Mouse (Mus musculus): ENCODE results near the gene Zfp618. TPM values are rescaled to one million over a fixed set of nuclear protein-coding genes. Genes with fewer than 3 reads are reported as not detected.

Gene Zfp618
- polyA plus RNA-seq (2016; fragmentation: Nextera tagmentation; extraction: Ambion mirVana), result 11.5 and 13.3 TPM in 2 replicates

DNA sequence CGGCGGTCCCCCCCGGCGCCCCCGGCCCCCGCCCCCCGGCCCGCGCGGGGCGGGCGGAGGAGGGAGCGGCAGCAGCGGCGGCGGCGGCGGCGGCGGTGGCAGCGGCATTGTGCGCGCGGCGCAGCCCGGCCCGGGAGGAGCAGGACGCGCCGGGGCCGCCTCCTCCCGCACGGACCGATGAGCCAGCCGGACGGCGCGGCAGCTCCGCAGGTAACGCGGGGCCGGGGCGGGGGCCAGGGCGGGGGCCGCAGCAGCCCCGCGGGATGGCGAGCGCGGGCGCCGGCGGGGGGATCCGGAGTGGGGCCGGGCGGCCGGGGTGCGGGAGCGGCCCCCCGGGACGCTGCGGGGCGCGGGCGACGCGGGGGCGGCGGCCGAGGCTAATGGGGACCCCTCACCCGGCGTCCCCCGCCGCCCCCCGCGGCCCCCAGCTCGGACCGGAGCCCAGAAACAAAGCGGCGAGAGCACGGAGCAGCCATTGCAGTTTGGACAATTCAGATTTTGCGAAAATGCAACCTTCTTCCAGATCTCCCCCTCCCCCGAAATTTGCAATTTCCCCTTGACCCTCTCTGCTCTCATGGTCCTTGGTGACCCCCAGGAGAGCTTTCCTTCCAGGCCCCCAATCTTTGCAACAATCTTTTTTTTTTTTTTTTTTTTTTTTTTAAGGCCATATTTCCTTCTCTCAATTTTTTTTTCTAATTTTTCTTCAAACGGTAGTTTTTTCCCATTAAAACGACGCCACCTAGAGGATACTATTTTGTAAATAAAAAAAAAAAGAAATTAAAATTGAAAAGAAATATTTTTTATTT lies at the start of gene Zfp618:
Gene Zfp618 (plus strand): TSS at position 77 of the 806 bp plus-strand sequence.
- no peaks in the 10 kb centered on the region for H3K36me3 ChIP-seq
- H3K27ac ChIP-seq (ENCODE audit: poor library complexity, severe bottlenecking), result peak within 1 kb of the TSS; percentile 73
- no peaks in the 10 kb centered on the region; the same call in 1 of the 2 replicates for H3K27me3 ChIP-seq (replicated peaks)
- no peaks in the 10 kb centered on the region for H3K4me1 ChIP-seq (replicated peaks)
- whole genome bisulfite sequencing, result 14% methylated on average over 82 of the region's 86 CpGs
- H3K4me2 ChIP-seq, result peak within 1 kb of the TSS; percentile 94
- H3K9me3 ChIP-seq (replicated peaks), result no peaks in the 10 kb centered on the region
- H3K4me3 ChIP-seq, result peak within 1 kb of the TSS; percentile 94
- H3K9ac ChIP-seq, result peak within 1 kb of the TSS; percentile 99
- ATAC-seq (ENCODE audit: insufficient number of reproducible peaks, low FRiP score), result peak; percentile 63

DNA sequence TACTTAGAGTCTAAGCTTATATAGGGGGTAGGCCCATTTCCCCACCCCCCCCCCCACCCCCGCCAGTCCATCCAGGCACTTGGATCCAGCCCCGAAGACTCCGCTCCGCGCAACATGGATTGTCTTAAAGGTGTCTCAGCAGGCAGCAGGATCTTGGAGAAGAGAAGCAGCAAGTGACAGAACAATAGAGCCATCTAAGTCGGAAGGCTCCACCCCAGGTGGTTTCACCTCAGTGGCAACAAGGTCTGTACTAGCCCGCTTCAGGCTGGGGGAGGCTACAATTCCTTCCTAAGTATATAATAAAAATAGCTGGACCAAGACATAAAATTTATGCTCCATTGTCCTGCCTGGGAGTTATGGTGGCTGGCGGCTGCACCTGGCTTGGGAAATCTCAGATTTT lies 48.3 kb upstream of the Zfp618 start:
- H3K4me2 ChIP-seq, result no peak overlapping the region
- WGBS, result 89% methylated on average over 8 of the region's 8 CpGs
- H3K4me1 ChIP-seq (replicated peaks), result no peaks in the 10 kb centered on the region; the same call in 1 of the 2 replicates
- H3K9me3 ChIP-seq (replicated peaks), result no peaks in the 10 kb centered on the region; the same call in 1 of the 2 replicates
- ATAC-seq (ENCODE audit: insufficient number of reproducible peaks, low FRiP score), result no peak
- H3K27ac ChIP-seq (ENCODE audit: poor library complexity, severe bottlenecking), result no peak overlapping the region
- H3K36me3 ChIP-seq, result no peaks in the 10 kb centered on the region
- no peak overlapping the region for H3K9ac ChIP-seq
- H3K27me3 ChIP-seq (replicated peaks), result no peaks in the 10 kb centered on the region
- H3K4me3 ChIP-seq, result no peak overlapping the region

DNA sequence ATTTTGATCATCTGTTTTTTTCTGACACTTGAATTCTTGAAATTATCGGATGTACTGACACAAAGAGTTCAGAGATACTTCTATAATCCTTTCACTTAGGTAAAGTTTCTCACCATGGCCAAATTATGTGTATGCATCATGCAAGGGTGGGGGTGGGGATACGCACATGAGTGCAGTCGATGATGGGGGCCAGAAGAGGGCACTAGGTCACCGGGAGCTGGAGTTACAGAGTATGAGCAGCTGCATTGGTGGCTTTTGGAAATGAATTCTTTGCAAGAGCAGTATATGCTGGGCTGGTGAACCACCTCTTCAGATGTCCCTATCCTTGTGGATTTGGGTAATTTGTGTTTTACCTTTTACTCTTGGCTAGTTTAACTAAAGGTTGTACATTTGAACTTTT lies 31.6 kb upstream of the Zfp618 start:
- H3K36me3 ChIP-seq, result no peaks in the 10 kb centered on the region
- no peak overlapping the region for H3K27ac ChIP-seq (ENCODE audit: poor library complexity, severe bottlenecking)
- H3K4me3 ChIP-seq, result no peak overlapping the region
- H3K9ac ChIP-seq, result no peak overlapping the region
- 0 out of 2 replicates have a peak, but pooled peaks cover 8% of the 10 kb centered on the region for H3K9me3 ChIP-seq (replicated peaks)
- H3K27me3 ChIP-seq (replicated peaks), result no peaks in the 10 kb centered on the region
- H3K4me1 ChIP-seq (replicated peaks), result no peaks in the 10 kb centered on the region
- no peak for ATAC-seq (ENCODE audit: insufficient number of reproducible peaks, low FRiP score)
- WGBS, result 76% methylated on average over 4 of the region's 4 CpGs
- H3K4me2 ChIP-seq, result no peak overlapping the region

DNA sequence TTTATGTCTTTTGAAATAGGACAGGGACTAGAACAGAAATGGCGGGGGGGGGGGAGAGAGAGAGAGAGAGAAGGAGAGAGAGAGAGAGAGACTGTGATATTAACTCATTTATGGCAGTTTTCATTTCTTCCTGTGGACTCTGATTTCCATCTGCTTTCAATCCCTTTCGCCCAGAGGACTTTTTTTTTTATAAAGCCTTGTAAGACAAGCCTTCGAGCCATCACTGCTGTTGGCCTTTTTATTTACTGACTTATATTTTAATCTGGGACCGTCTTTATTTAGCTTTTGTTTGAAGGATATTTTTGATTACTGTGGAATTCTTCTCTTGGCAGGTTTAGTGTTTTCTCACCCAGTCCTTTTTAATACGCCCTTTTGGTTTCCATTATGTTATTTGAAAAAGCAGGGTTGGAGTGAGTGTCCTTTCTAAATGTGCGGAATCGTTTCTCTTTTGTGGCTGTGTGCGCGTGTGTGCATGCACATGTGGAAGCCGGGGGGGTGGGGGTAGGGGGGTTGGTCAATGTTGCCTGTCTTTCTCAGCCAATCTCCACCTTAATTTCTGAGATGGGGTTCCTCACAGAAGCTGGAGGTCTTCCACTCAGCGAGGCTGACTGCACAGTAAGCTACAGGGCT lies 29.7 kb upstream of the Zfp618 start:
- no peak overlapping the region for H3K4me3 ChIP-seq
- H3K36me3 ChIP-seq, result no peaks in the 10 kb centered on the region
- no peak for ATAC-seq (ENCODE audit: insufficient number of reproducible peaks, low FRiP score)
- no peak overlapping the region for H3K4me2 ChIP-seq
- WGBS, result 77% methylated on average over 11 of the region's 11 CpGs
- no peaks in the 10 kb centered on the region for H3K27me3 ChIP-seq (replicated peaks)
- no peak overlapping the region for H3K27ac ChIP-seq (ENCODE audit: poor library complexity, severe bottlenecking)
- H3K4me1 ChIP-seq (replicated peaks), result no peaks in the 10 kb centered on the region
- no peak overlapping the region for H3K9ac ChIP-seq
- 0 out of 2 replicates have a peak, but pooled peaks cover 8% of the 10 kb centered on the region for H3K9me3 ChIP-seq (replicated peaks)

DNA sequence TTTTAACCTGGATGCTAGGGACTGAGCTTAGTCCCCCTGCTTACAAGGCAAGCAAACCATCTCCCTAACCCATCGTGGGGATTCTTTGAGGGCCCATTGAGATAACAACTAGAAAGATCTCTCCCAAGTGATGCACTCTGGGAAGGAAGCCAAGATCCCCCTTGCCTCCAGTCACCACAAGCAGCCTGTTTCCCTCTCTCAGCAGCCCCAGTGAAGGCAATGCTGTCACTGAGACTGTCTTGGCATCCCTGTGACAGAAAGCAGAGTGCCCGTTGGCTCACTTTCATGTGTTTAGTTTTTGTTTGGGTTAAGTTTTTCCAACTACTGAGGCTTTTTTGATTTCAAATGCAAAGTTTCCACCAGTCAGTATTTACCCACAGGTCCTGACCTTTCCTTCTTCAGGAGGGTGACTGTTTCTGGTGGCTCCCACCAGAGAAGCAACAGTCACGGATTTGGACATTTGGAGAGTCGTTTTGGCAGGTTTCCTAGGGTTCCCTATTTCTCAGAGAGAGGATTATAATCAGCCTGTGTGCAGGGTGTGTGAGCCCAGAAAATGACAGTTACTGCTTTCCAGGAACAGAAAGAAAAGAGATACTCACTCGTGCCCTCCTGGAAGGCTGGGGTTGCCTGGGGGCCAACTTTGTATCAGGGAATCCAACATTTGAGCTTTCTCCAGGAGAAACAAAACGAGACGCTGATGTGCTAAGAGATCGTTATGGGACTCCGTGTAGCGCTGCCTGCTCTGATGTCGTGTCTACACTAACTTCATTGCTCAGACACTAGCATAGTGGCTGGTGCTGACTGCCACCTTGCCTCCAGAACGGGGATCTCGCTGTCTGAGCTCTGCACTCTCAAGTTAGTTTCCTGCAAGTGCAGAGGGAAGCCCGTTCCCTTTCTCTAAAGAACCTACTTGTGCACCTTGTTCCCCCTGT lies 23.1 kb upstream of the Zfp618 start:
- WGBS, result 47% methylated on average over 14 of the region's 14 CpGs
- Histone ChIP-seq H3K27ac (ENCODE audit: poor library complexity, severe bottlenecking) (no peak overlapping the region), H3K4me1 (replicated peaks) (peaks cover 12% of the 10 kb centered on the region), H3K9ac (no peak overlapping the region), H3K9me3 (replicated peaks) (no peaks in the 10 kb centered on the region), H3K27me3 (replicated peaks) (no peaks in the 10 kb centered on the region), H3K4me3 (no peak overlapping the region), H3K4me2 (no peak overlapping the region), H3K36me3 (no peaks in the 10 kb centered on the region)
- ATAC-seq (ENCODE audit: insufficient number of reproducible peaks, low FRiP score), result peak; percentile 57; the same call in 1 of the 2 replicates

DNA sequence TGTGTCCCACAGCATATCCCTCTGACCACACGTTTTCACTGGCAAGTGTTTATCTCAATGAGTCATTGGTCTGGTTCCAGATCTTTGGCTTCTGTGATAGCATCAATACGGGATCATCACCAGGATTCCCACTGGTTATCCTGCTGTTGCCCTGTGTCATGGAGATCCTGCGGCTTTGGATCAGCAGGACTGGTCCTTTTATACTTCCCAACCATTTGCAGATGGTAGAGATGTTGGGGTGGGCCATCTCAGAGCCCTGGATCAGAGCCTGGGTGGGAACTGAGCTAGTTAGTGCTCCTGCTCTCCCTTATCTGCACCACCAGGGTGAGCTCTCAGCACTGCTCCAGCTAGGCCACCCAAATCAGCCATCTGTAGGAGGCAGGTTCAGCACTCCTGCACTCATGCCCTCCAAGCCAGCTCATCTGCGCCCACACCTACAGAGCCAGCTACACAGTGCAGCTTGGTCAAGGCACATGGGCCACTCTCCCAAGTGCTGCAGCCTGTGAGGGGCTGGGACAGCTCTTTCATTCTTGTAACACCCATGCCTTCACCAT lies 21.0 kb upstream of the Zfp618 start:
- no peak overlapping the region for H3K4me3 ChIP-seq
- peaks cover 12% of the 10 kb centered on the region for H3K4me1 ChIP-seq (replicated peaks)
- no peaks in the 10 kb centered on the region for H3K9me3 ChIP-seq (replicated peaks)
- no peak overlapping the region for H3K4me2 ChIP-seq
- no peaks in the 10 kb centered on the region for H3K36me3 ChIP-seq
- H3K27me3 ChIP-seq (replicated peaks), result no peaks in the 10 kb centered on the region
- H3K9ac ChIP-seq, result no peak overlapping the region
- whole genome bisulfite sequencing, result 44% methylated on average over 4 of the region's 4 CpGs
- peak; percentile 33; the same call in 1 of the 2 replicates for ATAC-seq (ENCODE audit: insufficient number of reproducible peaks, low FRiP score)
- no peak overlapping the region for H3K27ac ChIP-seq (ENCODE audit: poor library complexity, severe bottlenecking)

DNA sequence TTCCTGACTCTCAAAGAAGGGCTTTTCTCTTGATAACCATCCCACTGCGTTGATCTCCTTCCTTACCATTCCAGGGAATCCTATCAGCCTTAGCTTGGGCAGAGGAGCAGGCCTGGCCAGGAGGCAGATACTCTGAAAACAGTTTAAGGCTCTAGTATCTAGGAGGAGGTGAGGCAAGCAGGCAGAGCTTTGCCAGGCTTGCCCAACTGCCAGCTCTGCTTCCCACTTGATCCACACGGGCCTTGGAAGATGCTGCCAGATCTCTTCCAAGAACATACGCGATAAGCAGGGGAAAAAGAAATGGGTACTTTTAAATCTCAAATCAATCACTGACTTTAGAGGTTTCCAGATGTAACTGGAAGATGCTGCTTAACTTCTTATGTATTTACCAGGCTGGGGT lies 1.6 kb upstream of the Zfp618 start:
- H3K27me3 ChIP-seq (replicated peaks), result no peaks in the 10 kb centered on the region; the same call in 1 of the 2 replicates
- no peak overlapping the region for H3K4me3 ChIP-seq
- no peak overlapping the region for H3K27ac ChIP-seq (ENCODE audit: poor library complexity, severe bottlenecking)
- WGBS, result 69% methylated on average over 4 of the region's 4 CpGs
- no peak overlapping the region for H3K9ac ChIP-seq
- H3K4me1 ChIP-seq (replicated peaks), result no peaks in the 10 kb centered on the region
- H3K36me3 ChIP-seq, result no peaks in the 10 kb centered on the region
- no peak overlapping the region for H3K4me2 ChIP-seq
- no peaks in the 10 kb centered on the region for H3K9me3 ChIP-seq (replicated peaks)
- ATAC-seq (ENCODE audit: insufficient number of reproducible peaks, low FRiP score), result no peak

DNA sequence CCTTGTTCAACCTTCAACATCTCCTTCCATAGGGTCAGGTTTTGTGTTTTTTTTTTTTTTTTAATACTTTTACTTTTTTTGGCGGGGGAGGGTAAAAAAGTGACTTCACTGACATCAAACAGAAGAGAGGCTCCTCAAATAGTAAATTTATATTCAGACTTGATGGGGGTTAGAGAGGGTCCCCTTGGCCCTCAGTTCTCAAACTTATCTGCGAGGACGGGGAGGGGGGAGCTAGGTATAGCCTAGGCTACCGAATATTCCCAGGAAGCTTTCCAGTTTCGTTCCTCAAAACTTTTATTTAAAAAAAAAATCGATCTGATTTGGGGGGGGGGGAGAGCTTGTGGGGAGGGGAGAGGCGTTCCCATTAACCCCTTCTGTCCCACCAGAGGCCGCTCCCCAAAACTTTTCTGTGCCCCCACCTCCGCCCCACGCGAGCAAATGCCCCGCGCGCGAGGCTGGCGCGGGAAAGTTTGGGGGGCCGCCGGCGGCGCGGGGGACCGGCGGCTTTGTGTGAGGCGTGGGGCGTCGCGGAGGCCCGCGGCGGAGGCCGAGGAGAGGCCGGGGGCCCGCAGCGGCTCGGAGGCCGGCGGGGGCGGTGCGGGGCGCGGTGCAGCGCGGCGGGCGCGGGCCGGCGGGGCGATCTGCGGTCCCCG lies 403 bp upstream of the Zfp618 start:
- Histone ChIP-seq H3K4me1 (replicated peaks) (no peaks in the 10 kb centered on the region), H3K4me2 (peak overlapping the region; percentile 94), H3K27ac (ENCODE audit: poor library complexity, severe bottlenecking) (peak overlapping the region; percentile 73; the same call in 1 of the 2 replicates), H3K9ac (peak overlapping the region; percentile 99), H3K36me3 (no peaks in the 10 kb centered on the region), H3K4me3 (peak overlapping the region; percentile 94), H3K27me3 (replicated peaks) (no peaks in the 10 kb centered on the region; the same call in 1 of the 2 replicates), H3K9me3 (replicated peaks) (no peaks in the 10 kb centered on the region)
- ATAC-seq (ENCODE audit: insufficient number of reproducible peaks, low FRiP score), result peak; percentile 45
- WGBS, result 4% methylated on average over 40 of the region's 52 CpGs

DNA sequence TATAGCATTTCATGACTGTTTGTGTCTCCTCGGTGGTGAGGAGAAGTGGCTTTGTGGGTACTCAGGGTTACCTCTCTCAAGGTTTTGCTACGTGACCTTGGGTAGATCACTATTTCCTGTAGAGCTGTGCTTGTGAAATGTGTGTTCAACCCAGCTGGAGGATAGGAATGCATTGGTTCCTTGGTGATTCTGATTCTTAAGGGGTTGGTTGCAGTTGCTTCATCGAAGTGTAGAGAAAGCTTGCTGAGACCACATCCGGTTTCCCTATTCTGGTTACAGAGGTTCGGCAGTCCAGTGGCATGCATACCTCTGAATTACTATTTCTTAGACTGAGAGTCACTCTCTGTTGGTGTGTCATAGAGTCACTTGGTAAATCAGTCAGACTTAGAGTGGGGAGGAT lies 4.2 kb downstream of the Zfp618 start:
- H3K4me2 ChIP-seq, result no peak overlapping the region
- 86% methylated on average over 5 of the region's 5 CpGs for WGBS

DNA sequence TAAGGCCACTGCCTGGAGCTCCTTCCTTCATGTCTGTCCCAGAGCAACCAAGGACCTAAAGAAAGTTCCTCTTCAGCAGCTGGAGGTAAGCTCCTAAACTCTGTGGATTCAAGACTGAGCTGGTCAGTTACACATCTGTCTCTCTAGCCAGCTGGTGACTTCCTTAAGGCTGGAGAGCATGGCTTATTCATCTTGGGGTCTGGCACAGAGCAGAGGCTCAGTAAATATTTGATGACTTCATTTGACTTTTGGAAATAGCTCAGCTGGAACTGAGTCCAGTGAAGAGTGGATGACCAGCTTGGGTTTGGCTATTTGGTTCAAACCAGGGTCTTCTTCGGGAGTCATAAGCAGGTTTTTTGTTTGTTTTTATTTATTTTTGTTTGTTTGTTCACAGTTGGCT lies 6.6 kb downstream of the Zfp618 start:
- Histone ChIP-seq H3K9ac (no peak overlapping the region), H3K4me1 (replicated peaks) (peaks cover 8% of the 10 kb centered on the region), H3K27ac (ENCODE audit: poor library complexity, severe bottlenecking) (no peak overlapping the region), H3K4me2 (no peak overlapping the region), H3K4me3 (no peak overlapping the region), H3K27me3 (replicated peaks) (no peaks in the 10 kb centered on the region), H3K9me3 (replicated peaks) (no peaks in the 10 kb centered on the region), H3K36me3 (no peaks in the 10 kb centered on the region)
- ATAC-seq (ENCODE audit: insufficient number of reproducible peaks, low FRiP score), result no peak
- 76% methylated on average over 1 of the region's 1 CpGs for WGBS

More for the DNA sequence above, 4.2 kb downstream of the Zfp618 start:
- H3K9ac ChIP-seq, result no peak overlapping the region
- H3K27me3 ChIP-seq (replicated peaks), result no peaks in the 10 kb centered on the region
- no peak overlapping the region for H3K27ac ChIP-seq (ENCODE audit: poor library complexity, severe bottlenecking)
- ATAC-seq (ENCODE audit: insufficient number of reproducible peaks, low FRiP score), result no peak
- no peak overlapping the region for H3K4me3 ChIP-seq
- H3K9me3 ChIP-seq (replicated peaks), result no peaks in the 10 kb centered on the region
- H3K4me1 ChIP-seq (replicated peaks), result 0 out of 2 replicates have a peak, but pooled peaks cover 3% of the 10 kb centered on the region
- no peaks in the 10 kb centered on the region for H3K36me3 ChIP-seq
